Mouse (Mus musculus) granulocyte monocyte progenitor cell, adult 5-6 weeks (primary cell): ENCODE results near the gene Nop10. TPM values are rescaled to one million over a fixed set of nuclear protein-coding genes. Genes with fewer than 3 reads are reported as not detected.

ENCODE experiments used
- total RNA-seq, 2 experiments: library from RNA; stranded (forward) in 1 of 2; stranded (reverse) in 1 of 2; fragments of 200-712, 200-1000 nt in 1 of 2; fragments of >200 nt in 1 of 2; fragmentation: Nextera tagmentation in 1 of 2; gene quantifications; 2 replicates each; pipeline ENCODE4 v1.2.3; 2014 to 2017

The Nop10 gene
- total RNA-seq, 2 experiments from 2014 or later = 177 to 244 TPM

Other genes with a start within 250 kb of the Nop10 start
- not detected in 2 replicates for gene Olfr1310, start 249.2 kb upstream of the Nop10 start, total RNA-seq (2014; fragmentation: Nextera tagmentation)
- gene Olfr1310, start 249.2 kb upstream of the Nop10 start, total RNA-seq (2017) = not detected in 2 replicates
- not detected in 2 replicates for gene Olfr1311, start 237.5 kb upstream of the Nop10 start, total RNA-seq (2014; fragmentation: Nextera tagmentation)
- not detected in 2 replicates for gene Olfr1311, start 237.5 kb upstream of the Nop10 start, total RNA-seq (2017)
- gene Olfr1312, start 211.7 kb upstream of the Nop10 start, total RNA-seq (2014; fragmentation: Nextera tagmentation) = not detected in 2 replicates
- gene Olfr1312, start 211.7 kb upstream of the Nop10 start, total RNA-seq (2017) = not detected in 2 replicates
- not detected in 2 replicates for gene Olfr1313, start 184.1 kb upstream of the Nop10 start, total RNA-seq (2014; fragmentation: Nextera tagmentation)
- not detected in 2 replicates for gene Olfr1313, start 184.1 kb upstream of the Nop10 start, total RNA-seq (2017)
- not detected in 2 replicates for gene Olfr1314, start 165.1 kb upstream of the Nop10 start, total RNA-seq (2014; fragmentation: Nextera tagmentation)
- not detected in 2 replicates for gene Olfr1314, start 165.1 kb upstream of the Nop10 start, total RNA-seq (2017)
- gene Olfr1315-ps1, start 146.5 kb upstream of the Nop10 start, total RNA-seq (2014; fragmentation: Nextera tagmentation) = not detected in 2 replicates
- not detected in 2 replicates for gene Olfr1315-ps1, start 146.5 kb upstream of the Nop10 start, total RNA-seq (2017)
- gene Olfr1316, start 126.9 kb upstream of the Nop10 start, total RNA-seq (2014; fragmentation: Nextera tagmentation) = not detected in 2 replicates
- gene Olfr1316, start 126.9 kb upstream of the Nop10 start, total RNA-seq (2017) = not detected in 2 replicates
- gene Olfr1317, start 121.6 kb upstream of the Nop10 start, total RNA-seq (2014; fragmentation: Nextera tagmentation) = not detected in 2 replicates
- not detected in 2 replicates for gene Olfr1317, start 121.6 kb upstream of the Nop10 start, total RNA-seq (2017)
- not detected in 2 replicates for gene Olfr1318, start 107.7 kb upstream of the Nop10 start, total RNA-seq (2014; fragmentation: Nextera tagmentation)
- not detected in 2 replicates for gene Olfr1318, start 107.7 kb upstream of the Nop10 start, total RNA-seq (2017)
- 17.3 and 26.8 TPM in 2 replicates for gene Lpcat4, start 22.5 kb upstream of the Nop10 start, total RNA-seq (2014; fragmentation: Nextera tagmentation)
- gene Lpcat4, start 22.5 kb upstream of the Nop10 start, total RNA-seq (2017) = 7.7 and 10.6 TPM in 2 replicates
- gene Nutm1, start 2.6 kb upstream of the Nop10 start, total RNA-seq (2014; fragmentation: Nextera tagmentation) = not detected in 2 replicates
- gene Nutm1, start 2.6 kb upstream of the Nop10 start, total RNA-seq (2017) = not detected in 2 replicates
- gene Slc12a6, start 3.9 kb downstream of the Nop10 start, total RNA-seq (2014; fragmentation: Nextera tagmentation) = 57.3 and 62.2 TPM in 2 replicates
- gene Slc12a6, start 3.9 kb downstream of the Nop10 start, total RNA-seq (2017) = 51.3 and 51.8 TPM in 2 replicates
- gene Gm21985, start 4.4 kb downstream of the Nop10 start, total RNA-seq (2014; fragmentation: Nextera tagmentation) = 0.75 TPM in 1 of 2 replicates, not detected in the other
- 0.36 TPM in 1 of 2 replicates, not detected in the other for gene Gm21985, start 4.4 kb downstream of the Nop10 start, total RNA-seq (2017)
- gene Emc4, start 106.1 kb downstream of the Nop10 start, total RNA-seq (2014; fragmentation: Nextera tagmentation) = 58.9 and 83.9 TPM in 2 replicates
- gene Emc4, start 106.1 kb downstream of the Nop10 start, total RNA-seq (2017) = 73.6 and 78.2 TPM in 2 replicates
- 18.0 and 18.1 TPM in 2 replicates for gene Katnbl1, start 117.3 kb downstream of the Nop10 start, total RNA-seq (2014; fragmentation: Nextera tagmentation)
- 16.4 and 18.1 TPM in 2 replicates for gene Katnbl1, start 117.3 kb downstream of the Nop10 start, total RNA-seq (2017)
- 15.4 and 16.6 TPM in 2 replicates for gene Emc7, start 193.1 kb downstream of the Nop10 start, total RNA-seq (2014; fragmentation: Nextera tagmentation)
- gene Emc7, start 193.1 kb downstream of the Nop10 start, total RNA-seq (2017) = 7.8 and 10.7 TPM in 2 replicates
- not detected in 2 replicates for gene Chrm5, start 218.8 kb downstream of the Nop10 start, total RNA-seq (2014; fragmentation: Nextera tagmentation)
- not detected in 2 replicates for gene Chrm5, start 218.8 kb downstream of the Nop10 start, total RNA-seq (2017)
- gene Aven, start 231.0 kb downstream of the Nop10 start, total RNA-seq (2014; fragmentation: Nextera tagmentation) = 8.5 and 25.0 TPM in 2 replicates
- gene Aven, start 231.0 kb downstream of the Nop10 start, total RNA-seq (2017) = 23.5 and 26.0 TPM in 2 replicates